Mouse (Mus musculus): ENCODE measurements around the gene Cipc. TPM values are rescaled to one million over a fixed set of nuclear protein-coding genes. Genes with fewer than 3 reads are reported as not detected.

Cipc gene
- total RNA-seq, 2 experiments from 2014 or later, result 11.0 to 12.0 TPM

GRCm38 (mm10) chr12:86986562-86986961, 39.7 kb downstream of the Cipc start:
- ATAC-seq (ENCODE audit: poor library complexity, severe bottlenecking), result no peak

GRCm38 (mm10) chr12:86988227-86988626, 41.4 kb downstream of the Cipc start:
- ATAC-seq (ENCODE audit: poor library complexity, severe bottlenecking), result no peak

GRCm38 (mm10) chr12:86989378-86989777, 42.5 kb downstream of the Cipc start:
- ATAC-seq (ENCODE audit: poor library complexity, severe bottlenecking), result no peak

GRCm38 (mm10) chr12:86989890-86990754, 43.3 kb downstream of the Cipc start, which contains the start of gene Zdhhc22:
Gene Zdhhc22 (minus strand): TSS chr12:86990430.
- no peak for ATAC-seq (ENCODE audit: poor library complexity, severe bottlenecking)

- ATAC-seq (ENCODE audit: poor library complexity, severe bottlenecking), result no peak
Observed at GRCm38 (mm10) chr12:86990755-86991110, 43.9 kb downstream of the Cipc start.

GRCm38 (mm10) chr12:86994166-86994565, 47.3 kb downstream of the Cipc start:
- ATAC-seq (ENCODE audit: poor library complexity, severe bottlenecking), result no peak

- ATAC-seq (ENCODE audit: poor library complexity, severe bottlenecking), result no peak
Observed at GRCm38 (mm10) chr12:86994776-86995175, 47.9 kb downstream of the Cipc start.

GRCm38 (mm10) chr12:86995931-86996330, 49.1 kb downstream of the Cipc start:
- no peak for ATAC-seq (ENCODE audit: poor library complexity, severe bottlenecking)

- no peak for ATAC-seq (ENCODE audit: poor library complexity, severe bottlenecking)
Observed at GRCm38 (mm10) chr12:86998699-86999098, 51.9 kb downstream of the Cipc start.

- no peak for ATAC-seq (ENCODE audit: poor library complexity, severe bottlenecking)
Observed at GRCm38 (mm10) chr12:86999283-86999820, 52.5 kb downstream of the Cipc start.

- ATAC-seq (ENCODE audit: poor library complexity, severe bottlenecking), result no peak
Observed at GRCm38 (mm10) chr12:87000151-87000839, 53.5 kb downstream of the Cipc start.

- no peak for ATAC-seq (ENCODE audit: poor library complexity, severe bottlenecking)
Observed at GRCm38 (mm10) chr12:87000840-87001176, 54.0 kb downstream of the Cipc start.

- ATAC-seq (ENCODE audit: poor library complexity, severe bottlenecking), result no peak
Observed at GRCm38 (mm10) chr12:87002209-87002608, 55.4 kb downstream of the Cipc start.

GRCm38 (mm10) chr12:87002815-87003214, 56.0 kb downstream of the Cipc start:
- no peak for ATAC-seq (ENCODE audit: poor library complexity, severe bottlenecking)

GRCm38 (mm10) chr12:87003606-87004005, 56.8 kb downstream of the Cipc start:
- no peak for ATAC-seq (ENCODE audit: poor library complexity, severe bottlenecking)

GRCm38 (mm10) chr12:87004596-87004995, 57.8 kb downstream of the Cipc start:
- ATAC-seq (ENCODE audit: poor library complexity, severe bottlenecking), result no peak

Other genes with a start within 250 kb of the Cipc start
- 0.22 and 1.1 TPM in 2 replicates for gene Angel1, start 220.6 kb upstream of the Cipc start, total RNA-seq (2015)
- gene Angel1, start 220.6 kb upstream of the Cipc start, total RNA-seq (2017), result 0.37 and 0.66 TPM in 2 replicates
- gene Lrrc74a, start 212.7 kb upstream of the Cipc start, total RNA-seq (2015), result not detected in 2 replicates
- not detected in 2 replicates for gene Lrrc74a, start 212.7 kb upstream of the Cipc start, total RNA-seq (2017)
- 3.0 and 3.6 TPM in 2 replicates for gene Irf2bpl, start 62.2 kb upstream of the Cipc start, total RNA-seq (2015)
- gene Irf2bpl, start 62.2 kb upstream of the Cipc start, total RNA-seq (2017), result 1.4 and 3.5 TPM in 2 replicates
- not detected in 2 replicates for gene Zdhhc22, start 43.4 kb downstream of the Cipc start, total RNA-seq (2015)
- not detected in 2 replicates for gene Zdhhc22, start 43.4 kb downstream of the Cipc start, total RNA-seq (2017)
- gene Tmem63c, start 74.3 kb downstream of the Cipc start, total RNA-seq (2015), result not detected in 2 replicates
- gene Tmem63c, start 74.3 kb downstream of the Cipc start, total RNA-seq (2017), result not detected in 2 replicates
- gene Ngb, start 155.5 kb downstream of the Cipc start, total RNA-seq (2015), result not detected in 2 replicates
- gene Ngb, start 155.5 kb downstream of the Cipc start, total RNA-seq (2017), result not detected in 2 replicates
- gene Gstz1, start 200.1 kb downstream of the Cipc start, total RNA-seq (2015), result 9.7 and 10.6 TPM in 2 replicates
- 8.5 and 11.6 TPM in 2 replicates for gene Gstz1, start 200.1 kb downstream of the Cipc start, total RNA-seq (2017)
- gene Pomt2, start 200.9 kb downstream of the Cipc start, total RNA-seq (2015), result 3.6 and 3.9 TPM in 2 replicates
- 3.1 and 3.3 TPM in 2 replicates for gene Pomt2, start 200.9 kb downstream of the Cipc start, total RNA-seq (2017)